Mouse (Mus musculus): ENCODE results near the gene Gpr65.

Gpr65 gene

DNA sequence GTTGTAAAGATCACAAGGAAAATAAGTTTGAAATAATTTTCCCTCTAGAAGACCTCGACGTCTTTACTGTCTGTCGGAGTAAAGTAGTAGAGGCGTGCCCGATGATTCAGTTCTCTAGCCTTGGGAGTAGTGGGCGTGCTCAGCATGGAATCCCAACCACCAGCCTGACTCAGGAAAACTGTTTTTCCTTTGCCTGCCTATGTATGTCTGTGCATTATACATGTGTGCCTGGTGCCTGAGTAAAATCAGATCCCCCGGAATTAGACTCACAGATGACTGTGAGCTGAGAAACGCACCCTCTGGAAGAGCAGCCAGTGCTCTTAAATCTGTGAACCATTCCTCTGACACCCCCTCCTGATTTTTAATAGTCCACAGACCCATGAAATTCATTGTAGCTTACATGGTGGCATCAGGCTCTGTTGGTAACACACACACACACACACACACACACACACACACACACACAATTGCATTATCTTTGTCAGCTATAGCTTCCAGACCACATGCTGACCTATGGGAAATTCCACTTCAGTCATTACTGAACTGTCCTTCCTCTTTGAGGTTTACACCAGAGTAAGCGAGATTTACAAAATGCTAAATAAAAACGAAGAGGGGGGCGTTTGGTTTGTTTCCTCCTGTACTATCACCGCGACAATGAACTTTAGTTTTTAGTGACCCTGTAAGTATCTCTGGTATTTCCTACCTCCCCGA is 14.5 kb downstream of the Gpr65 start:
- DNase-seq (ENCODE audit: low read depth): peak; percentile 77

DNA sequence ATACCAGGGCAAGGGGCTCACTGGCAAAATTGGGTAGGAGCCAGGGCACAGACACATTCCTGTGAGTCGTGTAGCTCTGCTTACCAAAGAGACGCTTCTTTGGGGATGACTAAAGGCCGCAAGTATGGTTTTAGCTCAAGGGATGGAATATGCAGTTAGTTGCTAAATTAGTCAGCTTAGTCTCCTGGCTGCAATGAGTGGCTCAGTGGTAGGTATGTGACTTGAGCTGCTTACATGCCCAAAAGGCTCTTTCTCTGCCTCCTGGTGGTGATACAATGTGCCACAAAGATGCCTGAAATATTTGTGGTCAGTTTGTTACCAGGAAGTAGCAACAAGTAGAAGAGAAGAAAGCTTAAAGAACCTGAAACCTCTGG is 15.0 kb downstream of the Gpr65 start:
- DNase-seq (ENCODE audit: low read depth): peak; percentile 76

DNA sequence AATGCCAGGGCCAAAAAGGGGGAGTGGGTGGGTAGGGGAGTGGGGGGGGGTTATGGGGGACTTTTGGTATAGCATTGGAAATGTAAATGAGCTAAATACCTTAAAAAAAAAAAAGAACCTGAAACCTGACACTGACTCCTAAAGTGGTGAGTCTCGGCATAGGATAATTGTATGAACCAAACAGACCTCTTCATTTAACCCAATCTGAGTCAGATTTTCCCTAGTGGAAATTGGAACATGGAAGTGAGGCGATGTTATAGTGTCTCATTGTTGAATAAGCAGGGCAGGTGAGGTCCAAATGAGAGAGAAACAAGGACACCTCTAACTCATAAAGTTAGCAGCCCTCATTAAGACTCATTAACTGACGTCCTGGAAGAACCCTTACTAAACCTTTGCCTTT is 16.0 kb downstream of the Gpr65 start:
- no peak for DNase-seq (ENCODE audit: low read depth)

DNA sequence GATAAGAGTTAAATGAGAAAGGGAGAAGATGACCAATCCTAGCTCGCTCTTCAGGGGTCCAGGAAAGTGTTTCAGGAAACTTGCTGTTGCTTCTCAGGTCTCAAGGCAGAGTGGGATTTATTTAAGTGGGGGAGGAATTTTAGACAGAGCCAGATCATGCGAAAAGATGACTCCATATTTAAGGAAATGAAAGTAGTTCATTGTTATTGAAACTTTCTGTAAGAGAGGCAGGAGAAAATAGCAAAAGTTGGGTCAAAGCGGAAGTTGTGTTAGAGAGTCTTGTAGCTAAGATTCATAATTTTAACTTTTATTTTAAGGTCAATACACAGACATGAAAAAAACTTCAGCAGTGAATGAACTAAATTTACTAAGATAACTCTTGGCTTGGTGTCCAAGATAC is 22.0 kb downstream of the Gpr65 start:
- DNase-seq (ENCODE audit: low read depth): no peak

DNA sequence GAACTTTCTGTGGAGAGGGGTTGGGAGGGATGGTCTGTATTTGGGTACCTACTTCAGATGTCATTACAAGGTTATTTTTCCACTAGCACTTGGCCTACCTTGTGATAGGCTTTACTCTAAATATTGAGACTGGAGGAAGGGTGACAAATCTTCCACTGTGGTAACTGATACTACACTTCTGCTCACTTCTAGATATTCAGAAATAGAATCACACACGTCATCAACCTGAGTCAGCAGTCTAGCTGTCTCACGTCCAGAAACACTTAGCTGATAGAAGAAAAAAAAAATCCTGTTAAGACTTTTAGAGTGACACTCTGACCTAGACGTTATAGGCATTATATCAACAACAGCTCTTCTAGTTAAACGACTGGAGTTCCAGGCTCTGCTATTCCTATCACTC is 23.8 kb downstream of the Gpr65 start:
- no peak for DNase-seq (ENCODE audit: low read depth)

DNA sequence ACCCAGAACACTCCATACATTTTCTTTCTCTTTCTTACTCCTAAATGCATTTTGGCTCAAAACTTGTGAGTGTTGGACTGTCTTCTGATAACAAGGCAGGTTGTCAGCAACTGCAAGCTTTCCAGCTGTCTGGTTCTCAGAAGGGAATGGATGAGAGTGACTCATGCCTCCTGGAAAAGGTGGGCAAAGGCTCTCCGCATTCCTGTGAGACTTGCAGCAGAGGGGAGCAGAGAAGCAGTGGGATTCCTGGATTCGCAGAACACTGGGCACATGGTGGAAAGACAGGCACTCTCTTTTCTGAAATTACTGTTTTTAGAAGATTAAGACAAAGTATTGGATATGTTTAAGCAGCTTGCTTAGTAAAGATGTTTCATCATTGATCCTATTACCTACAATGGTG is 25.8 kb downstream of the Gpr65 start:
- DNase-seq (ENCODE audit: low read depth): no peak

DNA sequence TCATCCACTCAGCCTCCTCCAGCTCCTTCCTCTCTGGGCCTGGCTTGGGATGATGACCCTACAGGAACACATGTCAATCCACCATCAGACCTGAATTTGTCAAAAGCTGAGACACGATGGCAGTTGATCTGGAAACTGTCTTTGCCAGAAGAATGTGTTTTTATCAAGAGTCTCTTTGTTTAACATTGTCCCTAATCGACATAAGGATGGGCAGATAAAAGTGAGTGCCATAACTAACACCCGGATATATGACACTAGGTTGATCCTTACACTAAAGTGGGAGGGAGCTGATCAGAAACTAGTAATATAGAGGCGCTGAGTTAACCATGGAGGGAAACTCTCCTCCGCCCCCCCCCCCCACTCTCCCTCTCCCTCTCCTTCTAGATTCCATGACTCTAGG is 33.5 kb downstream of the Gpr65 start:
- DNase-seq (ENCODE audit: low read depth): no peak

DNA sequence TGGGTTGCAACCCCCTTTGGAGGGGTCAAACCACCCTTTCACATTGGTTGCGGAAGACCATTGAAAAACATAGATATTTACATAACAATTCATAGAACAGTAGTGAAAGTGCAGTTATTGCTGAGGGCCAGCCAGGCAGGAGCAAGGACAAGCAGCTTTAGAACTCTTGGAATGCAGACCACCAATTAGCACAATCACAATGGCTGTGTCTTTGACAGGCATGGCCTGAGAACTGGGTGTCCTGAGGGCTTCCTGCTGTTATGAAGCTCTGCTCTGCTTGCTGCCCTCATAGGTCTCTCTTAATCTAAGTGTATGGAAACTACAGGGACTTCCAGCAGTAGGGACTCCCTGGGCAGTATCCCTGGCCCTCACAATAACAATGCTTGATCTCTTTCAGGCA is 34.6 kb downstream of the Gpr65 start:
- no peak for DNase-seq (ENCODE audit: low read depth)

DNA sequence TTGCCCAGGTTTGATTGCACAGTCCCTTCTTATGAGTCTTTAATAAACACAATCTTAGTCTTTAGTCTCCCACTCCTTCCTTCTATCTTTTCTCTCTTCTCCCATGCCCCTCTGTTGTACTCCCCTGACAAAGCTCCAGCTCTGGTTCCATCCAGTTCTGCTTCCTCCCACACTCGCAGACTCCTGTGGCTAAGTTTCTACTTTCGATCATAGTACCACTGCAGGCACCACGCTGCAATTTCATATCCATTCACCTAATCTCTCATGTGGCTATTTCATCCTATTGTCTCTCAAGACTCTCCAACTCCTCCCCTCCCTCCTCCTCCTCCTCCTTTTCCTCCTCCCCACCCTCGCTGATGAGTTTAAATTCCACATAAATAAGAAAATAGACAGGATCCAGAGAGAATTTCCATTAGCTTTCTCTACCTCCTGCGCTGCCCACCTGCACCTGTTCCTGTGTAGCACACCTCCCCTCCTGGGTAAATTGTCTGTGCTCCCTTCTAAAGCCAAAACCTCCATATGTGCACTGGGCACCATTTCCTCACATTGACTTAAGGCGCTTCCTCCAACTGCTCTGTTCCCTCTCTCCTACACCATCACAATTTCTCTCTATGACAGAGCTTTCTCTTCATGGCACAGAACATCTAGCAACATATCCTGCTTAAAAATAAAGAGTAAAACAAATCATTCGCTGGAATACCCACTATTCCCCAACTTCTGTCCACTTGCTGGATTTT is 38.9 kb downstream of the Gpr65 start:
- no peak for DNase-seq (ENCODE audit: low read depth)

DNA sequence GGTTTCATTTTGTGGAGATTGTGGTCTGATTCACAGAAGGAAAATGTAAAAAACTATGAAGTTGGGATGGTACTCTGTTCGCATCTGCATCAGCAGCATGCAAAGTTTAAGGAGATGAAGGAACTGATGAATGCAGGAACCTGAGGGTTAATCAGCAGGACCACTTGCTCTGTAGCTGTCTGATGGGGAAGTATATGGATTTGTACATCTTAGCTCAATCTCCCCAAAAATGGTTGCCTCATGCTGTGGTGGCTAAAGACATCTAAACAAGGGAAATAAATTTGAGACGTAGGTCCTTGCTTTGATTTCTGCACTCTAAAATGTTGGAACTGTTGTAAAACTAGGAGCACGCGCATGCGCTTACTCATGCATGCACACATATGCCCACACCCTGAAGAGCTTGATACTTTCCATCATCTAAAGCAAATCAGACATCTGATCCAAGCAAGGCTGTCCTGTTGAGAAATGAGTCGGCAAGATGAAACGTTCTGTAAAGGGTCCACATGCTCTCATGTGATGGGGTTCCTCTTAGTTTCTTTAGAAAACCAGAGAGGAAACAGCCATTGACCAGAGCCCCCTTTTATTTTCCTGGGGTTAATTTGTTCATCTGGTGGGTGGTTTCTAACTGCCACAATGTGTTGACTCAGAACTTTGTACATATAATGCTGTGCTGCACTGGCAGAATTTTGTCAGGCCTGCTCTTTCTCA is 43.1 kb downstream of the Gpr65 start:
- peak; percentile 54 for DNase-seq (ENCODE audit: low read depth)

DNA sequence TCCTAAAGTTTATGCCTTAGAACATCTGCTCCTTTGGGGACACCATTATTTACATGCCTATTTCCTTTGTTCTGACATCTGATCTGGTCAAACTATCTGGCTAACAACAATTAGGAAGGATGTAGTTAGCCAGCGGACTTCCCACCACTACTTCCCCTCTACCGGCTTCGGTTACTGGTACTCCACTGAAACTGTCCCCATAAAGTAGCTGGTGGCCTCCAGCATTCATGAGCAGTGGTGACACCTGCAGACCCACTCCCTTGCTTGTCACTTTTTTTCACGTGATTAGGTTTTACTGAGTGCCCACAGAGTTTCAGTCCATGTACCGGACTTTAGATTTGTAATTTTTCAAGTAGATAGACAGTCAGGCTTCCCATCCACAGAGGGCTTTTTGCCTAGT is 47.5 kb downstream of the Gpr65 start:
- DNase-seq (ENCODE audit: low read depth): peak; percentile 52

DNA sequence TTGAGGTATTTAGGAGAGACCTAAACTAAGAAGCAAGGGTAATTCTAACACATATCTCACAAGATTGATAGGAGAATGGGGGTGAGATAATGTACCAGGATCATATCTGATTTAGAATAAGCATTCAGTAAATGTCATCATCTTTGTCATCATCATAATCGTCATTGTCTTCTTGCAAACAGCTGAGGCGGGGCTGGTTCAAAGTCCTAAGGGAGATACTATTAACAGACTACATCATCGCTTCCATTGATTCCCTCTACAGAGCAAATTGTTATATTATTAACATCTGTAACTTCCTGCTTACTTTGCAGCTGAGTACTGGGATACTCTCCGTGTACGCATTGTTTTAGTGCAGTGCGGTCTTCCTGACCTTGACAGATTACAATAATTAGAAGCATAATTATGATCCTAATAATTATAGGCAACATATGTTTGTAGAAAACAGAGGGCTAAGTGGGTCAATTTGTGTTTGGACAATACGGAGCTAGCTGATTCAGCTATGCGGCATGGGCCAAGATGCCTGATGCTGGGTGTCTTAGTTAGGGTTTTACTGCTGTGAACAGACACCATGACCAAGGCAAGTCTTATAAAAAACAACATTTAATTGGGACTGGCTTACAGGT is 49.4 kb downstream of the Gpr65 start:
- no peak for DNase-seq (ENCODE audit: low read depth)

DNA sequence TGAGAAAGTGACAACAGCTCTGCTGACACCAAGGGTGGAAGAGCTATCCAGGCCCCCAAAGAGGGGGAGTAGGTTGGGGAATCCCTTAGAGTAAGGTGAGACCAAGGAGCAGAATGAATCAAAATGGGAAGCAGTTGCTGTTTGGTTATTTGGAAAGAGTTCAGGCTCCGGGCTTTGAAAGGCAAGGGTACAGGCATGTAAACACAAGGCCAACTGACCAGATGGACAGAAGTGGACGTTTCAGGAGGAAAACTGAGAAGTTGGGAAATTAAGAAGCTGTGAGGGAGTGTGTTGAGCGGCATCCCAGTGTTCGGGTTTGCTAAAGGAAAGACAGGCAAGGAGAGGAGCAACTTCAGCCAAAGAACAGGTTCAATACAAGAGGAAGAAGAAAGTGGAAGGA is 54.0 kb downstream of the Gpr65 start:
- DNase-seq (ENCODE audit: low read depth): no peak

DNA sequence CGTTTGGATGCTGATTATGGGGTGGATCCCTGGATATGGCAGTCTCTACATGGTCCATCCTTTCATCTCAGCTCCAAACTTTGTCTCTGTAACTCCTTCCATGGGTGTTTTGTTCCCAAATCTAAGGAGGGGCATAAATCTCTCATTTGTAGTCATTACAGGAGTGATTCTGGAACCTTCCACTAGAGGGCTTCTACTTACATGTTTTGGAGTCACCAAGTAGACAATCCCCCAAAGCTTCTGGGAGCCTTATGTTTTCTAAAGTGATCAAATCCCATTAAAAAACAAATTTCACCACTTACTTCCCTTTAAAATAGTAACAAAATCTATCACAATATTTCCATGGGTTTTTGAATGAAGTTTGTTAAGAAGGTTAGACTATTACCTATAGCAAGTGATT is 55.7 kb downstream of the Gpr65 start:
- DNase-seq (ENCODE audit: low read depth): peak; percentile 56

Measured in 416B (cell line).